Mouse (Mus musculus) brown adipose tissue, adult 24 weeks (tissue): ENCODE measurements around the gene Srrd. TPM values are rescaled to one million over a fixed set of nuclear protein-coding genes. Genes with fewer than 3 reads are reported as not detected.

ENCODE experiments used
- H3K27ac ChIP-seq: fragments of 200-500 bp; replicated peaks from 2 replicates; pipeline ENCODE4 v1.5.1; 2012; ENCODE audit warnings: low read depth, mild to moderate bottlenecking, low read length
- H3K4me1 ChIP-seq: fragments of 200-500 bp; 2 replicates; pipeline ENCODE4 v1.6.1; 2012; ENCODE audit warnings: low read length, mixed read lengths; ENCODE audit not compliant: control insufficient read depth, insufficient read depth, insufficient read length
- H3K4me3 ChIP-seq: fragments of 200-500 bp; 2 replicates; pipeline ENCODE4 v1.5.1; 2012; ENCODE audit warnings: low read depth, mild to moderate bottlenecking, low read length, moderate library complexity; ENCODE audit not compliant: insufficient read depth
- polyA plus RNA-seq: library from polyadenylated mRNA; stranded (reverse); fragments of >200 nt; gene quantifications from 2 replicates; pipeline ENCODE4 v1.2.4, GENCODE M21; 2012; ENCODE audit not compliant: missing spikeins, insufficient read depth, insufficient read length

Gene Srrd
- polyA plus RNA-seq, 1 experiment, result 14.3 TPM

GRCm38 (mm10) chr5:112369326-112369725 is 26.5 kb upstream of the Srrd start:
- Histone ChIP-seq H3K4me1 (no peaks in the 10 kb centered on the region), H3K4me3 (no peak overlapping the region), H3K27ac (no peak overlapping the region)

- Histone ChIP-seq H3K27ac (no peak overlapping the region), H3K4me3 (no peak overlapping the region), H3K4me1 (no peaks in the 10 kb centered on the region)
Observed at GRCm38 (mm10) chr5:112368666-112369065, 25.8 kb upstream of the Srrd start.

GRCm38 (mm10) chr5:112367929-112368328 is 25.1 kb upstream of the Srrd start:
- Histone ChIP-seq H3K4me3 (no peak overlapping the region), H3K27ac (no peak overlapping the region), H3K4me1 (no peaks in the 10 kb centered on the region)

GRCm38 (mm10) chr5:112367338-112367737 is 24.5 kb upstream of the Srrd start:
- no peak overlapping the region for H3K27ac ChIP-seq
- no peak overlapping the region for H3K4me3 ChIP-seq
- H3K4me1 ChIP-seq, result no peaks in the 10 kb centered on the region

GRCm38 (mm10) chr5:112366879-112367278 is 24.0 kb upstream of the Srrd start:
- H3K27ac ChIP-seq, result no peak overlapping the region
- no peaks in the 10 kb centered on the region for H3K4me1 ChIP-seq
- no peak overlapping the region for H3K4me3 ChIP-seq

- no peak overlapping the region for H3K4me3 ChIP-seq
Observed at GRCm38 (mm10) chr5:112364184-112364797, 21.5 kb upstream of the Srrd start.

GRCm38 (mm10) chr5:112360077-112360476 is 17.2 kb upstream of the Srrd start:
- Histone ChIP-seq H3K4me1 (no peaks in the 10 kb centered on the region; the same call in 1 of the 2 replicates), H3K27ac (no peak overlapping the region), H3K4me3 (no peak overlapping the region)

More at GRCm38 (mm10) chr5:112364184-112364797, 21.5 kb upstream of the Srrd start:
- no peaks in the 10 kb centered on the region for H3K4me1 ChIP-seq
- no peak overlapping the region for H3K27ac ChIP-seq

- no peaks in the 10 kb centered on the region; the same call in 1 of the 2 replicates for H3K4me1 ChIP-seq
- H3K4me3 ChIP-seq, result no peak overlapping the region
- H3K27ac ChIP-seq, result no peak overlapping the region
Observed at GRCm38 (mm10) chr5:112359520-112359919, 16.7 kb upstream of the Srrd start.

- Histone ChIP-seq H3K4me3 (no peak overlapping the region), H3K27ac (no peak overlapping the region), H3K4me1 (no peaks in the 10 kb centered on the region; the same call in 1 of the 2 replicates)
Observed at GRCm38 (mm10) chr5:112356322-112356721, 13.5 kb upstream of the Srrd start.

- no peaks in the 10 kb centered on the region; the same call in 1 of the 2 replicates for H3K4me1 ChIP-seq
- H3K4me3 ChIP-seq, result no peak within 1 kb of the TSS
- no peak within 1 kb of the TSS for H3K27ac ChIP-seq
Observed at GRCm38 (mm10) chr5:112355910-112356309, 13.1 kb upstream of the Srrd start, which contains the start of gene Gm6583. Gene Gm6583, minus strand, starts transcription at chr5:112356033.

- Histone ChIP-seq H3K4me3 (no peak overlapping the region), H3K27ac (no peak overlapping the region), H3K4me1 (no peaks in the 10 kb centered on the region; the same call in 1 of the 2 replicates)
Observed at GRCm38 (mm10) chr5:112355493-112355892, 12.7 kb upstream of the Srrd start.

- H3K4me1 ChIP-seq, result no peaks in the 10 kb centered on the region
- H3K27ac ChIP-seq, result no peak overlapping the region
- no peak overlapping the region for H3K4me3 ChIP-seq
Observed at GRCm38 (mm10) chr5:112349169-112349568, 6.3 kb upstream of the Srrd start.

GRCm38 (mm10) chr5:112346211-112346965 is 3.5 kb upstream of the Srrd start:
- no peak overlapping the region for H3K4me3 ChIP-seq
- H3K27ac ChIP-seq, result no peak overlapping the region
- H3K4me1 ChIP-seq, result no peaks in the 10 kb centered on the region

GRCm38 (mm10) chr5:112344092-112344960 is 1.5 kb upstream of the Srrd start:
- Histone ChIP-seq H3K4me1 (no peaks in the 10 kb centered on the region), H3K4me3 (no peak overlapping the region), H3K27ac (no peak overlapping the region)

- Histone ChIP-seq H3K27ac (peak overlapping the region; percentile 32), H3K4me3 (peak overlapping the region; percentile 78), H3K4me1 (no peaks in the 10 kb centered on the region)
Observed at GRCm38 (mm10) chr5:112343205-112343595, 360 bp upstream of the Srrd start.
